Mouse (Mus musculus) adrenal gland, adult (tissue): ENCODE results near the gene Gm20662.

ENCODE experiments used
- DNase-seq, 2 experiments: peaks; one replicate each; pipeline ENCODE4 v3.0.0; 2022 to 2023; ENCODE audit warnings: low spot score in 1 of 2; ENCODE audit not compliant: inconsistent age in 2 of 2

Gene Gm20662

DNA sequence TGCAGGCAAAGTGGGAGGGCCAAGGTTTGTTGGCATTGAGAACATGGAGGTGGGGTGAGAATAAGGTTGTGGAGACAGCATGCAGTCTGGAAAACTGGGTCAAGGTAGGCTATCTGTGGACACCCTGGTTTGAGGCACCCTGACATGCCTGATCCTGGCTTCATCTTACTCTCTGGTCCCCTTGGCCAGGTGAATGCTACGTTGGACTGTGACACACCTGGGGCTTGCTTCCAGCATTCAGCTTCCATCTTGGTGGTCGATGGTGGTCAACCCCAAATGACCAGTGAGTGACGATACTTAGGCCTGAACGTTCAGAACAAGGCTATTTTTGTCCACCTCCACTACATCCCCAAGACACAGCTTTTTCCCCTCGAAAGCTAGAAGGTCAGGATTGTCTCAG lies at the start of gene Gm20662:
Gene Gm20662, plus strand, starts transcription at position 301 of the 400 bp plus-strand sequence.
- no peak for DNase-seq

DNA sequence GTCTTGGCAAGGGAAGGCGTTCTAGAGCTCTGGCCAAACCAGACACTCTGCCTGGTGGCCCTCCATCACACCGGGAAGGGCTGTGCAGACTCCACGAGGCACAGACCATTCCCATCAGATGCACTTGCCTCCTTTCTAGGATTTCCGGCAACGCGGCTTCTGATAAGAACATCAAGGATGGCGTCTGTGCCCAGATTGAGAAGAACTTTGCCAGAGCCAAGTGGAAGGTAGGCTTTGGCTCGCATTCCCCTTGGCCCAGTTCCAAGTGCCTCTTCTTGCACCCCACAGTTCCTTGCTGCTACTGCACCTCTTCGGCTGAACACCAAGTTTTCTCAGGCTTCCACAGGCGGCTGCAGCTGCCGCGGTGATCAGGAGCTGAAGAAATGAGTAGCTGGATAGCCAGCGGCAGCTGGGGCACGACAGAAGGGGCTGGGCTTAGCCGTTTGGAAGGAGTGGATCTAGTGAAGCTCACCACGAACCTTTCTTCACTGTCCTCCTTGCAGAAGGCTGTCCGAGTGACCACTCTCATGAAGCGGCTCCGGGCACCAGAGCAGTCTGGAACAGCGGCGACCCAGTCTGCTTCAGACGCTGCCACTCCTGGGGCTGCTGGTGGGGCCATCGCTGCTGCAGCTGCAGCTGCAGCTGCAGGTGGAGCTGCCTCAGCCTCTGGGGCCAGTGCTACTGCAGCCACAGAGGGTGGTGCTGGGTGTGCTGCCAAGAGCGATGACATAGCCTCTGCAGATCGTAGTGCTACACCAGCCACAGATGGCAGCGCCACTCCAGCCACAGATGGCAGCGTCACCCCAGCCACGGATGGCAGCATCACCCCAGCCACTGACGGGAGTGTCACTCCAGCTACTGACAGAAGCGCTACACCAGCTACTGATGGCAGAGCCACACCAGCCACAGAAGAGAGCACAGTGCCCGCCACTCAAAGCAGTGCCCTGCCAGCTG lies 48.6 kb upstream of the Gm20662 start:
- DNase-seq = no peak

DNA sequence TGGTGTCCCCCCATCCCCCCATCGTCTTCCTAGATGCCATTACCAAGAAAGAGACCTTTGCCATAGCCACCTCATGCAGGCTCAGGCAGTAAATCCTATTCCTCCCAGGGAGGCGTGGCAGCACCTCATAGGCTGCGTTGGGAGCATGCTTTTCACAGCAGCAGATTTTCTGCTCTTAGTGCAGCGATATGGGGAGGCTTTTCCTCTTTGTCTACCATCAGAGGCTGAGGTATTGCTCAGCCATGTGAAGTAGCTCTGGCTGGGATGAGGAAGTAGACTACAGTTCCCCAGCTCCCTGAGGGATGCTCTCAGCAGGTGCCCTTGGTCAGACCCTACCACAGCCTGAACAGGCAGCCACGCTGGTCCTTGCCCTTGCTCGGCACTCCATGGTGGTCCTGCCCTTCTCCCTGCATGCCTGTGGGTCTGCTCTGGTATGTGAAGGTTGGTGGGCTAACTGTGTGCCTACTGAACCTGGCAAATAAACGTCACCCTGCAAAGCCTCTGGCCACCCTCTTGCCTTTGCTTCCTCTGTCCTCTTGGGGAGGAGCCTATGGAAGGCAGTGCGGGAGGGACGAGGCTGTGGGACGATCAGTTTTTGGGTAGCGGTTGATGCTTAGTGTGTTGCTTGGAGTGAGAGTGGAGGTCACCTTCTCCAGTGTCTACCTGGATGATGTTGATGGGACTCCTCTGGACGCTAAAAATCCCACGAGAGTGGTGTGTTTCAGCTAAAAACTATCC lies 46.8 kb upstream of the Gm20662 start:
- DNase-seq = no peak

DNA sequence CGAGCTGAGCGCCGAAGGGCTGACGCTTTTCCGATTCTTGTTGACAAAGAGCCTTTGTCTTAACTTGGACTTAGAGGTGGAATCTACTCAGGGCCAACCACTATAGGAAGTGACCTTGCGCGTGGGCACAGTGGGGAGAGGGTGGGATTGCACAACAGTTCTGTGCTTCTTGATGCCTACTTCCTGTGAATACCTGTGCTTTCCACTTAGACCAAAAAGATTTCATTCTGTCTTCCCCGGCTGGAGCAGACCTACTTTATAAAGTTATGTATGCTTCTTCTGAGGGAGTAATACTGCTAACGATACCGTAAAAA lies 46.3 kb upstream of the Gm20662 start, which contains the start of gene Traip:
Gene Traip, plus strand, starts transcription at position 215 of the 314 bp plus-strand sequence.
- DNase-seq = no peak

DNA sequence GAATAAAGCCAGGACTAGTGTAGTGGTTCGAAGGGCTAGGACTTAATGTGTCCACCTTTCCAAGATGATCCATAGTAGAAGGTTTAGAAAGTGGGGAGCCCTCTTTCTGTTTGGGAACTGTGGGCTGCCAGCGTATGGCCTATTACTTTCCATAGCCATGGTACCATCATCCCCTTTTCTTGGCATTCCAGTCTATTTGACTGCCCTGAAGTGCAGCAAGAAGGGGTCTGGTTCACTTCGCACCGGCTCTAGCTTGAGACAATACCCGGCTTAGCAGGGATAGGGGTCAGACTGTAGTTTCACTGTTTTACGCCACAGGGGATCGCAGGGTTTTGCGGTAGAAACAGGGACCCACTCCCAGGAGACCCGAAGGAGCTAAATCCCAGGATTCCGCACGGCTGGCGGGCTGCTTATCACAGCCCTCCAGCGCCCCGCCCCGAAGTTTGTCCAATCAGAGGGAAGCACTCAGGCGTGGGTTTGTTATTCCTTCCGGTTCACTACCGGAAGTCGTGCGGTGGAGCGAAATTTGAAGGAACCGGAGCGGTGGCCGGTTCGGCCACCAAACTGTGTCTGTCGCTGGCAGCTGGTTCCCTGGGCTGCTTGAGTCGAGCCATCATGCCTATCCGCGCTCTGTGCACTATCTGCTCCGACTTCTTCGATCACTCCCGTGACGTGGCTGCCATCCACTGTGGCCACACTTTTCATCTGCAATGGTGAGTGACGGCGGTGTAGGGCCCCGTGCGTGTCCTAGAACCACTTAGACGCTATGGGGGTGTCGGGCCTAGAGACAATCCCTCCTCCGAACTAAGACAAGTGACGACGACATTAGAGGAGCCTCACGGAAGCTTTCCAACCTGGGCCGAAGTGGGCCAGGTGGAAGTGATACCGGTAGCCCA lies 45.4 kb upstream of the Gm20662 start:
- DNase-seq = peak; percentile 92 to 96

DNA sequence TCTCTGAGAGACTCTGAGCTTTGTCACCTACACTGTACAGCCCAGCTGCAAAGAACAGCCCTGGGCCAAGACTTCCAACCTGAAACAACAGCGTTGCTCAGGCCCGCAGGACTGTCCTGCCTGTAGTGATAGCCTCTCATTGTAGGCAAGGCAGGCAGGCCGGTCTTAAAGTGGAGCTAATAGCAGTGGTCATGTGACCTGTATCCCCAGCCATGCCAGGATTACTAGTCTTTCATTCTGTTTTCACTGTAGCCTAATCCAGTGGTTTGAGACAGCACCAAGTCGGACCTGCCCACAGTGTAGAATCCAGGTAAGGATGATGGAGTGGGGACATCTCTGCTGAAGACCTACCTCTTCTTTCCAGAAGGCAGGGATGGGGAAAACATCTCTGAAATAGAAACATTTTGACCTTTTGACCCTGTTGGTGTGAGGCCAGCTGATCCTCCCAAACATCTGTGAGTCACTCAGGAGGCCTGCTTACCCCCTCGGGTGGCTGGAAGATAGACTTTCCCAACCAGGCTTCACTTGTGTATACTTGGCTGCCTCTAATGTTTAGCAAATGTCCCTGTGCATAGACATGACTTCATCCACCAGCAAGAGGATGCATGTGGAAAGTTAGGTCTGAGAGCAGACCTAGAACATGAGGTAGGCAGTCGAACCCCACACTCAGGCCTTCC lies 40.4 kb upstream of the Gm20662 start:
- peak in 1 of 2 experiments; percentile 27 for DNase-seq

DNA sequence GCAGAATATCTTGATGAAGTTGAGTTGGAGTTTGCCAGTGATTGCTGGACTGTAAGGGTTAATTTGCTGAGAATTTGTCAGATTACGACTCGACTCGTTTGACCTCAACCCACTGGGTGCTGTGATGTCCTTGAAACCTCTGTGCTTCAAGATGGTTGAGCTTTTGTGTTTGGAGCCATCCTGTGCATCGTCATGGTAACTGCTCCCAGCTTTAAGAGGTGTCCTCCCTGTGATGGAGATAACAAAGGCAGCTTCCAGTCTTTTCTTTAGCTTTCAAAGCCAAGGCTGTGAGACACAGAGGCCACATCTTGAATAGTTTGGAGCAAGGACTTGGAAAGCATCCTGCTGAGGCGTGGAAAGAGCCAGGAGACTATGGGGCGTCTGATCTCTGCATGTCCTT lies 39.0 kb upstream of the Gm20662 start:
- DNase-seq = peak in 1 of 2 experiments; percentile 31

DNA sequence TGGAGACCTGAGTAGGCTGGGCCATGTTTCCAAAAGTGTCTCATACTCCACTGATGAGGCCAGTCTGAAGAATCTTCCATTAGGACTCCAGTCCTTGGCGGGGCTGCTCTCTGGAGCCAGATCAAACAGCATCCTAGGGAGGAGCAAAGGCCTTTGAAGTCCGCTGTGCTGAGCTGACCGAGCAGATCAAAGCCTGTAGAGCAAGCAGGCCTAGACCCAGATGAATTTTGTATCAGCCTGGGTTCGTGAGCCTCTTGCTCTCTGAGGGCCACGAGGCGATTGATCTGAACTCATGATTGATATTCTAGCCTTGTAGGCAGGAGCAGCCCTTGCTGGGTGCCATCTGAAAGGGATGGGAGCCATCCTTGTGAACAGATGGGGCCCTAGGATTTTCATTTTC lies 36.3 kb upstream of the Gm20662 start:
- peak; percentile 68 to 80 for DNase-seq

DNA sequence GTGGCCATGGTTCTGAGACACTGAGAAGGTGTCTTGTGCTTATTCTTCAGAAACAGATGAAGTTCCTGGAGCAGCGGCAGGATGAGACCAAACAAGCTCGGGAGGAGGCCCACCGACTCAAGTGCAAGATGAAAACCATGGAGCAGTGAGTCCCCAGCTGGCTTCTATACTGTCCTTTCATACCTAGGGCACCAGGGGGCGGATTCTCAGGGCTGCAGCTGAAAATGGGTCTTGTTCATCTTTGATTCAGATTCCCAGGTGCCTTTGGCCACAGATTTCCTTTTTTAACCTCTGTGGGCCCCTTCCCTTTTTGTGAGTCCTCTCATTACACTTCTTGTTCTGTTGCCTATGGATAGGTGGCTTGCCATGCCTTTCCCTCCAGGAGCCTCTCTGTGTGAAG lies 35.2 kb upstream of the Gm20662 start:
- peak in 1 of 2 experiments; percentile 34 for DNase-seq

DNA sequence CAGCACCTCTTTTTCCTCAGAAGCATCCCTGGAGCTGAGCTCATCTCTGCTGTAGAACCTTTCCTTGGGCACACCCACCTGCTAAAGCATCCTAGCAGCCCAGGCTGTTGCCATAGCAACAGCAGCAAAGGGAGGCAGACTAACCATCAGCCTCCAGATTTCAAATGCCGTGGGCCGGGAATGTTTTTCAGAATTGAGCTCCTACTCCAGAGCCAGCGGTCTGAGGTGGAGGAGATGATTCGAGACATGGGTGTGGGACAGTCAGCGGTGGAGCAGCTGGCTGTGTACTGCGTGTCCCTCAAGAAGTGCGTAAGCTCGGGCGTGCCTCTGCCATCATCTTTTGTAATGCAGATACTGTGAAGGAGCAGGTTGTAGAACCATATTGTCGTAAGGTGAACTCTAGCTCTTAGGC lies 34.8 kb upstream of the Gm20662 start:
- DNase-seq = peak in 1 of 2 experiments; percentile 33

DNA sequence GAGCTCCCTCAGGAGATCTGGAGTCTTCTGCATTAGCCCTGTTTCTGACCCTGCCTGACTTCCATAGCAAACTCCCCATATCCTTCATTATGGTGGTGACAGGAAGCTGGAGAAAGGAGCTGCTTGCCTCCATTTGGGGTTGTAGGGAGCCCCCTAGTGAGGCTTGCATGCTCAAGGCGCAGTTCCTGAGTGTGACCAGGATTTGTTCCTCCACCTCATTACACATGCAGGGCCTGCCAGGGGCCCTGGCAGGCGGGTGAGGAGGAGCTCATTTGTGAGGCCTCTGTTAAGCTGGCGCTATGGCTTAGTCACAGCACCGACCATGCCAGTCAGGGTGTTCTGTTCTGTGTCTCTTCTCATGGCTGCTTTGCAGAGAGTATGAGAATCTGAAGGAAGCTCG lies 34.3 kb upstream of the Gm20662 start:
- DNase-seq = peak in 1 of 2 experiments; percentile 74

DNA sequence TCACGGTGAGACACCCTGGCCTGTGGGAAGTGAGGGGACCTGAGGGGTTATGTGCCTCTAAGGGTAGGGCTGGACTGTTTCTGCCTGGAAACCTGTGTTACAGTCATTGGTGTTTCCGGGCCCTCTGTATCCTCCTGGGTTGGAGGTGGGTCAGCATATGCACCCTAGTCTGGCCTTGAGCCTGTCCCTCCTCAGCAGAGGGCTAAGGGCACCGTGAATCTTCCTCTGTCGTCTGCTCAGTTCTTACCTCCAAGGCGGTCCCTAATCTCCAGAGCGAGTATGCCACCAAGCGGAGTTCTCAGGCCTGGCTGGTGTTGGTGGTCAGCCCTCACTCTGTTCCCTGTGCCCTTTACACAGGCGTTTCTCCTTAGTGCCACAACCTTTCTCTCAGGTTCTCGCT lies 33.2 kb upstream of the Gm20662 start:
- peak in 1 of 2 experiments; percentile 40 for DNase-seq

DNA sequence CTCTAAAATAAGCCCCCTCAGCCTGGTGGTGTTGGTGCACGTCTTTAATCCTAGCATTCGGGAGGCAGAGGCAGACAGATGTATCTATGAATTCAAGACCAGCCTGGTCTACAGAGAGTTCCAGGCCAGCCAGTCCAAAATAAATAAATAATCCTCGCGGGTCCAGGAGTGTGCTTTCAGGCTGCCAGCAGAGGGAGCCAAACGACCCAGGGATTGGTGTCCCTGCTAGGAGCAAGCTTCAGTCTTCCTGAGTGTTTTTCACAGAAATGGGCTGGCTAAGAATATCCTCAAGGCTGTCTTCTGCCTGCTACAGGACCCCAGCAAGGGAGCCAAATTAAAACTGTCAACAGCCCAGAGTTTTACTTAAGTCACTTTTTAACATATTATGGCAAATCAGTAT lies 32.4 kb upstream of the Gm20662 start:
- DNase-seq = peak; percentile 84 to 94

DNA sequence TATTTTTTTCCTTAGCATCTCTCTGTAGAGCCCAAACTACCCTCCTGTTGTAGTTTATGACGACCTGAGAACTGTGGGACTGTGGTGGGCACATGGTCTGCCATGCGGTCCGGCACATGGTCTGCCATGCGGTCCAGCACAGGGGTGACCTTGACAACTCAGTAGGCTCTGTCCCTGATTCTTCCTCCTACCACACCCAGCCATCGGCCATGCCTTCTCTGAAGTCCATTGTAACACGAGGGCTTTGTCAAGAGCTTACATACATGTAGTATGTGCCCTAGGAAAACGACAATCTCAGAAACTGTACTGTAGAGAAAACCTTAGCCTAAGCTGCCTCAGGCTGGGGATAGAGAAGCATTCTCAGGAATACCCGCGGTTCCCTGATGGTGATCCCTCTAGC lies 31.5 kb upstream of the Gm20662 start:
- DNase-seq = peak in 1 of 2 experiments; percentile 25

DNA sequence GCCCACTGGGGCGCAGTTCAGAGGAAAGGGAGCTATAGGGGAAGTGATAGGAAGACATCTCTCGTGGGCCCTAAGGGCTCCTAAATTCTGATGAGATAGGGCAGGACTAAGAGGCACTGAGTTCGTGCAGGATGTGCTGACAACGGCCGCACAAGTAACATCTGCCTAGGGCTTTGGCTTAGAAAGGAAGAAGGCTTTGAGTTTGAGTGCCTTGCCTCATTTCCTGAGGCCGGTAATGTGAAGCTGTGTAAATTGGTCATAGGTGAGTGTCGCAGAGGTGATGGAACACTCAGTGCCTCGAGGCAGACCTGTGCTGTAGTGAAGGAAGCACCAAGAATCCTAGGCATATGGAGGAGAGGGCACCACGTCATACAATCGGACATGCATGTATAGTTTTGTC lies 29.5 kb upstream of the Gm20662 start:
- DNase-seq = peak in 1 of 2 experiments; percentile 16

DNA sequence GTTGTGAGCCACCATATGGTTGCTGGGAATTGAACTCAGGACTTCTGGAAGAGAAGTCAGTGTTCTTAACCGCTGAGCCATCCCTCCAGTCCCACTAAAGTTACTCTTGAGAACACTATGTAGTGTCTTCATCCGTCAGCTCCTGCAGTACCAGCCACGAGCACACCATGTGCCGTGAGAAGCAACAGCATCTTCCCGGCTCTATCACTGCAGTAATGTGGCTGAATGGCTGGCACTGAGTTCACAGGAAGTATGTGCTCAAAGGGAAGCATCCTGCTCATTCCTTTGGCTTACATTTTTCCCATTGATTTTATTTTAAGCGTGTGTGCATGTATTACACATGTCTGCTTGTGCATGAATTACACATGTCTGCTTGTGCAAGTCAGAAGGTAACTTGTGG lies 28.7 kb upstream of the Gm20662 start:
- peak in 1 of 2 experiments; percentile 23 for DNase-seq

DNA sequence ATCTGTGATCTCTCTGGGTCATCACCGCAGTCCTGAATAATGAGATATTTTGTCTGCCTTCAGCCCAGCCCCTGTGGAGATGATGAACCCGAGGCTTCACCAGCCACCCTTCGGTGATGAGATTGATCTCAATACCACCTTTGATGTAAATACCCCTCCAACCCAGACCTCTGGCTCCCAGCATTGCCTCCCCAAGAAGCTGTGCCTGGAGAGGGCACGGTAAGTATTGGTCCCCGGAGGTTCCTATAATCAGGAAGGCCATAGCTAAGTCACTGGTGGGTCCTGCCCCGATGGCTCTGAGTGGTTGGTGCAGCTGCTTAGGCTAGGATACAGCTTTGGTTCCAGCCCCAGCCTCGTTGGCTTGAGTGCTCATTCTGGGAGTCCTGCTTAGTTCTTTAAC lies 27.6 kb upstream of the Gm20662 start:
- DNase-seq = no peak

DNA sequence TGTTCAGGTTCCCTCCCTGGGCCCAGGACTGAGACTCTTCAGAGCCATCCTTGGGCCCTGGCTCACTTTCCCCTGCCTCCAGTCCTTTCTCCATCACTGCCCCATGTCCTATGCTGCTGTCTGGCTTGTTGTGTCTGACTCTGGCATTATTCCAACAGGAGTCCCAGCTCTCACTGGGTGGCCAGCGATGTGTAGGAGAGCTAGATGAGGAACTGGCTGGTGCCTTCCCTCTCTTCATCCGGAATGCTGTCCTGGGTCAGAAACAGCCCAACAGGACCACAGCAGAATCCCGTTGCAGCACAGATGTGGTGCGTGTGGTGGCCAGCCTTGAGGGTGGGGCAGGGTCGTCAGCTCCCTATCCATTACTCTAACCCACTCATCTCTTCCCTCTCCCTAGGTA lies 25.8 kb upstream of the Gm20662 start:
- DNase-seq = peak in 1 of 2 experiments; percentile 18

DNA sequence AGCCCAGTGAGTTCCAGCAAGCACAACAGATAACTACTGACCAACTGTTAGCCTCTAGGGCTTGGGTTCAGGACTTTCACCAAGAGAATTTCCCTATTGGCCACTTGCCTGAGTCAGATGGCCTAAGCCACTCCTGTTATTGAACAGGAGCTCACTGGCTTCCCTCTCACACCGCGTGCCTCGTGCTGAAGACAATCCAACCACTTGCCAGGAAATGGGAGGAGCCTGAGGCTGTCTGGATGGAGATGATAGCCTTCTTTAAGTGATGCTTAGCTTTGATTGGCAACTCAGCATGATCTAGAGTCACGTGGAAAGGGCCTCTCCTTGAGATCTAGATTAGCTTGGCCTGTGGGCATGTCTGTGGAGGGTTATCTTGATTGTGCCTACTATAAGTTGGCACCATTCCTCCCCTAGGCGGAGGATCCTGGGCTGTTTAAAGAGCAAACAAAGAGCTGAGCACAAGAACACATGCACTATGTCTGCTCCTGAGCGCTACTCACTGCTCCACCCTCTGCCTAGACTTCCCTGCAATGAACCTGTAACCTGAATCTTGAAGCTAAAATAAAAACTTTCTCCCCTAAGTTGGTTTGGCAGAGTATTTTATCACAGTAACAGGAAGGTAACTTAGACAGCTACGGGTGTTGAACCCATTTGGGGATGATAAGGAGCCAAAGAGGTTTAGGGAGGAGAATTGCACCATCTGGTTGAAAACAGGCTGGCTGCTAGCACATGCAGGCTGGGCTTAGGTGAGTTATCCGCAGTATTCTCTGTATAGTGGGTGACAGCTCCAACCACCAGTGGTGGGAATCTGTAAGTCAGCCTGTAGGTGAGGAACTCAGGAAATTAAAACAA lies 24.2 kb upstream of the Gm20662 start:
- DNase-seq = peak in 1 of 2 experiments; percentile 22
